Mouse (Mus musculus) stomach, embryonic 16.5 days (tissue): ENCODE measurements at regions not wholly inside any gene's neighbourhood (a gene's known extent, or its start where the extent isn't known, plus 50 kb on each side); places are given as distances from the start of the nearest gene placed in this dataset.

ENCODE experiments used
- ATAC-seq: fragments of 200-750 bp; cut with Nextera tagmentation; 2 replicates; pipeline ENCODE4 v1.8.0; 2017; ENCODE audit warnings: moderate number of reproducible peaks, moderate TSS enrichment; ENCODE audit not compliant: insufficient read depth, low FRiP score
- H3K27ac ChIP-seq: fragments of 300-500 bp; sonication (generic); 2 replicates; pipeline ENCODE4 v1.5.1; 2014; ENCODE audit warnings: low read length
- H3K27me3 ChIP-seq: fragments of 300-500 bp; sonication (generic); 2 replicates; pipeline ENCODE4 v1.6.1; 2014; ENCODE audit warnings: low read length, control low read depth, mixed read lengths; ENCODE audit not compliant: control insufficient read depth, insufficient read depth
- H3K36me3 ChIP-seq: fragments of 300-500 bp; sonication (generic); 2 replicates; pipeline ENCODE4 v1.6.1; 2014; ENCODE audit warnings: low read length; ENCODE audit not compliant: control insufficient read depth, insufficient read depth
- H3K4me1 ChIP-seq: fragments of 300-500 bp; sonication (generic); 2 replicates; pipeline ENCODE4 v1.6.1; 2014; ENCODE audit warnings: low read length, control low read depth, mixed read lengths; ENCODE audit not compliant: control insufficient read depth, insufficient read depth
- H3K4me2 ChIP-seq: fragments of 300-500 bp; sonication (generic); 2 replicates; pipeline ENCODE4 v1.6.1; 2014; ENCODE audit warnings: low read depth, low read length, mixed read lengths
- H3K4me3 ChIP-seq: fragments of 300-500 bp; sonication (generic); replicated peaks from 2 replicates; pipeline ENCODE4 v1.5.1; 2014; ENCODE audit warnings: mild to moderate bottlenecking, low read length
- H3K9ac ChIP-seq: fragments of 300-500 bp; sonication (generic); 2 replicates; pipeline ENCODE4 v1.6.1; 2014; ENCODE audit warnings: low read length
- H3K9me3 ChIP-seq: fragments of 300-500 bp; sonication (generic); replicated peaks from 2 replicates; pipeline ENCODE4 v1.6.1; 2016; ENCODE audit warnings: low read length, control low read depth; ENCODE audit not compliant: control insufficient read depth
- WGBS: fragments of 180-500 bp; shearing (Covaris S2); extraction: QIAGEN DNeasy Blood & Tissue Kit; methylation state at CpG from one replicate; pipeline ENCODE4 v1.1.7; 2014; 5-methylcytosine and 5-hydroxymethylcytosine counted together

GRCm38 (mm10) chr9:61756801-61757342, 157.5 kb downstream of the Rplp1 start:
- no peak overlapping the region for H3K4me3 ChIP-seq
- no peak overlapping the region for H3K4me2 ChIP-seq
- H3K9me3 ChIP-seq = no peaks in the 10 kb centered on the region
- no peak overlapping the region for H3K27ac ChIP-seq
- H3K36me3 ChIP-seq = no peaks in the 10 kb centered on the region
- H3K27me3 ChIP-seq = no peaks in the 10 kb centered on the region; the same call in 1 of the 2 replicates
- no peak for ATAC-seq
- peaks cover 10% of the 10 kb centered on the region; the same call in 1 of the 2 replicates for H3K4me1 ChIP-seq
- no peak overlapping the region for H3K9ac ChIP-seq
- 55% methylated on average over 24 of the region's 24 CpGs for WGBS

GRCm38 (mm10) chr9:61756224-61756800, 158.0 kb downstream of the Rplp1 start:
- H3K27ac ChIP-seq = no peak overlapping the region
- H3K9ac ChIP-seq = no peak overlapping the region
- H3K36me3 ChIP-seq = no peaks in the 10 kb centered on the region
- no peak overlapping the region for H3K4me2 ChIP-seq
- ATAC-seq = no peak
- no peaks in the 10 kb centered on the region; the same call in 1 of the 2 replicates for H3K27me3 ChIP-seq
- no peaks in the 10 kb centered on the region for H3K9me3 ChIP-seq
- H3K4me1 ChIP-seq = peaks cover 10% of the 10 kb centered on the region; the same call in 1 of the 2 replicates
- 37% methylated on average over 15 of the region's 15 CpGs for WGBS
- H3K4me3 ChIP-seq = no peak overlapping the region

DNA sequence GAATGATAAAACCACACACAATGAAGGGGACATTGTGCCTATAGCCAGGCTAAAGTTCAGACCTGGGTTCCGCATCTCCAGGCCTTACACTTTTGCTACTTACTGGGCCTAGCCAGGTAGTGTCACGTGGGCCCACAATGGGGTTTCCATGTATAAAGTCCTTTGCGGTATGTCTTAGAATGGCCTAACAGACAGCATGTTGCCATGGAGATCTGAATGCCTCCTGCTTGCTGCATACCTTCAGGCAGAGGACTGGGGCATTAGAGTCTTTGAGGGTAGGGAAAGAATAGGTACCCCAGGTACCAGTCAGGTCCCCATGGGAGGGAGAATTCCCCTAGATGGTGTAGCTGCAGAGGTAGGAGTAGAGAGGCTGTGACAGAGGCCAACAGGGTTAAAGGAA, 159.0 kb downstream of the Rplp1 start:
- WGBS = 86% methylated on average over 3 of the region's 3 CpGs
- ATAC-seq = no peak

DNA sequence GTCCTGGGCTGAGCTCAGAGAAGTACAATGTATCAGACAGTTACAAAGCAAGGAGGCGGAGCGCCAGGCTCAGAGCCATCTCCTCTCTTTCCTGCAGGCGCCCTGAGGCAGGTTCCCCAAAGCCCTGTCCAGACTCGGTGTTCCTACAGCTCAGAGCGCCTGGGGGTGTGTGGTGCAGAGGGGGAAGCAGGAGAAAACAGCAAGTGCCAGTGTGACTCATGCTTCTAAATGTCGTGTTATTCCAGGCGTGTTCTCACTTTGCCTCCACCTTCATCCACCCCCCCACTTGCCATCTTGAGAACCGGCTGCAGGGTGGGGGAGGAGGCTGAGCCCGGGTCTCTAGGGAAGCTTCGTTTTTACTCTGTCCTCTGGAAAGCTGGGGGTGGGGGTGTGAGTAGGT, 160.5 kb downstream of the Rplp1 start:
- Histone ChIP-seq H3K4me1 (peaks cover 10% of the 10 kb centered on the region; the same call in 1 of the 2 replicates), H3K9me3 (0 out of 2 replicates have a peak, but pooled peaks cover 5% of the 10 kb centered on the region), H3K4me3 (no peak overlapping the region), H3K4me2 (peak overlapping the region; percentile 21; the same call in 1 of the 2 replicates), H3K27ac (no peak overlapping the region), H3K36me3 (no peaks in the 10 kb centered on the region), H3K27me3 (no peaks in the 10 kb centered on the region; the same call in 1 of the 2 replicates), H3K9ac (peak overlapping the region; percentile 35; the same call in 1 of the 2 replicates)
- 28% methylated on average over 10 of the region's 10 CpGs for WGBS
- ATAC-seq = peak; percentile 56

More for the DNA sequence above, 159.0 kb downstream of the Rplp1 start:
- H3K4me3 ChIP-seq = no peak overlapping the region
- H3K27ac ChIP-seq = no peak overlapping the region
- H3K9me3 ChIP-seq = 0 out of 2 replicates have a peak, but pooled peaks cover 5% of the 10 kb centered on the region
- peaks cover 10% of the 10 kb centered on the region; the same call in 1 of the 2 replicates for H3K4me1 ChIP-seq
- H3K27me3 ChIP-seq = no peaks in the 10 kb centered on the region; the same call in 1 of the 2 replicates
- H3K4me2 ChIP-seq = no peak overlapping the region
- no peak overlapping the region for H3K9ac ChIP-seq
- H3K36me3 ChIP-seq = no peaks in the 10 kb centered on the region

GRCm38 (mm10) chr9:61749201-61749600, 165.1 kb downstream of the Rplp1 start:
- Histone ChIP-seq H3K4me3 (no peak overlapping the region), H3K4me2 (no peak overlapping the region), H3K4me1 (peaks cover 12% of the 10 kb centered on the region), H3K27me3 (no peaks in the 10 kb centered on the region), H3K36me3 (no peaks in the 10 kb centered on the region), H3K9me3 (peaks cover 5% of the 10 kb centered on the region; the same call in 1 of the 2 replicates), H3K9ac (no peak overlapping the region), H3K27ac (no peak overlapping the region)
- 87% methylated on average over 4 of the region's 4 CpGs for WGBS
- no peak for ATAC-seq

GRCm38 (mm10) chr9:61748416-61748815, 165.9 kb downstream of the Rplp1 start:
- Histone ChIP-seq H3K4me3 (no peak overlapping the region), H3K9me3 (peaks cover 5% of the 10 kb centered on the region; the same call in 1 of the 2 replicates), H3K4me2 (no peak overlapping the region), H3K27me3 (no peaks in the 10 kb centered on the region), H3K9ac (no peak overlapping the region), H3K36me3 (no peaks in the 10 kb centered on the region), H3K27ac (no peak overlapping the region), H3K4me1 (peaks cover 7% of the 10 kb centered on the region)
- no peak for ATAC-seq

GRCm38 (mm10) chr9:61746401-61746800, 167.9 kb downstream of the Rplp1 start:
- peaks cover 5% of the 10 kb centered on the region; the same call in 1 of the 2 replicates for H3K9me3 ChIP-seq
- peaks cover 7% of the 10 kb centered on the region for H3K4me1 ChIP-seq
- no peaks in the 10 kb centered on the region for H3K27me3 ChIP-seq
- no peak overlapping the region for H3K4me2 ChIP-seq
- 64% methylated on average over 6 of the region's 6 CpGs for WGBS
- H3K9ac ChIP-seq = no peak overlapping the region
- no peak for ATAC-seq
- H3K27ac ChIP-seq = no peak overlapping the region
- no peaks in the 10 kb centered on the region for H3K36me3 ChIP-seq
- H3K4me3 ChIP-seq = no peak overlapping the region

DNA sequence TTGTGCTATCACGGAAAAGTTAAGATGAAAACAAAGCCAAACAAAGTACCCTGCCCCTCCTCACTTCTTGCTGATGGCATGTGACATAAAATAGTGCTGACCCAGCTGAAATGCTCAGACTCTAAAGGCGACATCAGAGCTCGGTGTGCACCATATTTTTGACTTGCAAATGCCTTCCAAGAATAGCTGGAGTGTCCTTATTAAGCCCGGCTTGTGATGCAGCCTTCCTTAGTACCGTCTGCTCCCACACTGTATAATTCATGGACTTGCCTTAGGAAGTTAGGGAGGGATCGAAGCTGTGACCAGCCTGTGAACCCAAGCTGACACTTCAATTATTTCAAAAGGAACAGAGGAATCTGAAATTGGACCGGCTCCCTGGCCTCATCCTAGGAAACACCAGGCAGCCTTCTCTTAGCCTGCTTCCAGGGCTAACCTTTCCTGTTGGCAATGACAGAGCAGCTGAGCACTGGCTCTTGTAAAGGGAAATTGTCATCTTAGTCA, 169.0 kb downstream of the Rplp1 start:
- Histone ChIP-seq H3K9me3 (no peaks in the 10 kb centered on the region; the same call in 1 of the 2 replicates), H3K36me3 (no peaks in the 10 kb centered on the region), H3K4me1 (peaks cover 7% of the 10 kb centered on the region), H3K9ac (no peak overlapping the region; the same call in 1 of the 2 replicates), H3K27ac (no peak overlapping the region), H3K4me2 (no peak overlapping the region), H3K27me3 (no peaks in the 10 kb centered on the region), H3K4me3 (no peak overlapping the region)
- 35% methylated on average over 7 of the region's 7 CpGs for WGBS
- ATAC-seq = no peak

- no peaks in the 10 kb centered on the region for H3K9me3 ChIP-seq
- no peaks in the 10 kb centered on the region for H3K36me3 ChIP-seq
- no peak overlapping the region for H3K4me3 ChIP-seq
- H3K27me3 ChIP-seq = no peaks in the 10 kb centered on the region
- H3K4me1 ChIP-seq = no peaks in the 10 kb centered on the region
- H3K4me2 ChIP-seq = no peak overlapping the region
- no peak overlapping the region for H3K27ac ChIP-seq
- no peak for ATAC-seq
- 61% methylated on average over 2 of the region's 2 CpGs for WGBS
- no peak overlapping the region for H3K9ac ChIP-seq
These were observed 180.8 kb downstream of the Rplp1 start for GRCm38 (mm10) chr9:61733540-61733939.
